Mouse (Mus musculus) neural tube, embryonic 10.5 days (tissue): ENCODE data around the gene Tlcd1.

ENCODE experiments used
- DNase-seq: peaks from one replicate; pipeline ENCODE4 v3.0.0-alpha.2; 2017; ENCODE audit warnings: low spot score; ENCODE audit errors: extremely low spot score

Tlcd1 gene

DNA sequence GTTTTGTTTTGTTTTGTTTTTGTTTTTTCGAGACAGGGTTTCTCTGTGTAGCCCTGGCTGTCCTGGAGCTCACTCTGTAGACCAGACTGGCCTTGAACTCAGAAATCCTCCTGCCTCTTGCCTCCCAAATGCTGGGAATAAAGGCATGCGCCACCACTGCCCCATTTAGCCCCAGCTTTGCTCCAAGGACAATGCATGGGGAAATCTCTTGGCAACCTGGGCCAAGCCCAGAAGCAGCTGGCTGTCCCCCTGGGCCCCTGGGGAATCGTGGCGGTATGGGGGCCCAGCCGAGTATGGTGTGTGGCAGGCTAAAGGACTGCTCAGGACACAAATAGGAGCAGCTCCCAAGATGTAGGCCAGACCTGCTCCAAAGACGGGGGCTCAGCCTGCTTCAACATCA lies 27.8 kb downstream of the Tlcd1 start:
- DNase-seq: no peak

DNA sequence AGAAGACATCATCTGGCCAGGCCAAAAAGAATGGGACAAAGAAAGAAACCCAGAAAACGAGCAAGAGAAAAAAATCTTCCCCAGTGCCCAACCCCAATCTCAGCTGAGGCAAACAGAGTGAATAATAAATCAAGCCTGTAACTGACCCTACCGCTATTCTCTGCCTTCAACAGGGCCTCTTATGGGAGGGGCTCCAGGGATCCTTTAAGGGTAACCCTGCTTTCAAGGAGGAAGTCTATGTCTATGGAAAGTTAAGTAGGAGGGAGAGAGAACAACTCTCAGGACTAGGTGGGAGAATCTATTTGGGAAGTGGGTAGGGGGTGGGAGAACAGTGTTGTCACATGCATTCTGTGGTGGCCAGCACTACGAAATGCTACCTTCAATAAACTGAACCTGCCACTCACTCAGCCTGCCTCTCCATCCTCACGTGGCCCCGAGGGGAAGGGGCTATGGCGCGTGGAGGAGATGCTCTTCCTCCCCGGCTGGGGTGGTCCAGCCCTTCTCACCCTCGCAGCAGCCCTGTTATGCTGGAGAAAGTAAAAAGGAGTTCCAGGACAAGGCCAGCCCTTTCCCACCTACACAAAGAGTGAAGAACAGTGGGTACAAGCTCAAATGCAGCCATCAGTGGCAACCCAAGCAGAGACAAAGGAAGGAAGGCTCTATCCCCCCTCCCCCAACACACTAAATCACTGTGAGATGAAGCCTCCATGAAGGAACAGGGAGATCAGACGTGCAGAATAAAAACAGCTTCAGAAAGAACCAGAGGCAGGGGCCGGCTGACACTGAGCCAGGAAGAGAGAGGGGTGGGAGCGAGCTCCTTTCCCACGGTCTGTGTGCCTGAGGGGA lies 29.1 kb downstream of the Tlcd1 start:
- DNase-seq: peak; percentile 48

GRCm38 (mm10) chr11:78207190-78207589 lies 30.7 kb downstream of the Tlcd1 start:
- DNase-seq: no peak

DNA sequence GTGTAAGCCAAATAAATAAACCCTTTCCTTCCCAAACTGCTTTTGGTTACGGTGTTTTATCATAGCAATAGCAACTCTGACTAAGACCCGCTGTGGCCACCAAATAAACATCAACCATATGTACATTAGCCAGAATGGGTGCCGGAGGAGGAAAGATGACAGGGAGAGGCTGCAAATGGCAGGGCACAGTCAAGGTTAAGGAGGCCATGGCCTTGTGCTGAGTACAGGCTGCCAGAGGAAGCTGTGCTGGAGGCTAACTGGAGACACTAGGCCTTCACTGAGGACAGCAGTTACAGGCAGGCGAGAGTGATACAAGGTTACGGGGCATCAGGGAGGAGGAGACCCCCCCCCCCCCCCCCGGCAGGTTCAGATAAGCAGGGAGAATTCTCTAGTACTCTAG lies 33.4 kb downstream of the Tlcd1 start:
- no peak for DNase-seq

DNA sequence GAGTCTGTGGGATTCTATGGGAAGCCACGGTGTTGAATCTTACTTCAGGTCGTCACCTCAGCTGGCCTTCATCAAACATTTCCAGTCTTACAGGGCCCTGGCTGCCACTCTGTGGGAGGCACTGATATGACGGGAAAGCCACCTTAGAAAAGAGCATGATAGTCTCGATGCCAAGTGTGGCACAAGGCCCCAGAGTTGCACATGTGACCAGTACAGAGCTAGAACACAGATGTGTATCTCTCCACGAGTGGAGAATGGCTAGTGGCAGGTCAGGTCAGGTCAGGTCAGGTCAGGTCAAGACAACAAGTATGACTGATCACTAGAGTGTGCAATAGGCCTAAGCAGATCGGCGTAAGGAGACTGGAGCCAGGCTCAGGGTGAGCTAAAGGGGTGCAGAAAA lies 34.1 kb downstream of the Tlcd1 start:
- no peak for DNase-seq

- no peak for DNase-seq
Observed at GRCm38 (mm10) chr11:78211513-78211912, 35.0 kb downstream of the Tlcd1 start.

DNA sequence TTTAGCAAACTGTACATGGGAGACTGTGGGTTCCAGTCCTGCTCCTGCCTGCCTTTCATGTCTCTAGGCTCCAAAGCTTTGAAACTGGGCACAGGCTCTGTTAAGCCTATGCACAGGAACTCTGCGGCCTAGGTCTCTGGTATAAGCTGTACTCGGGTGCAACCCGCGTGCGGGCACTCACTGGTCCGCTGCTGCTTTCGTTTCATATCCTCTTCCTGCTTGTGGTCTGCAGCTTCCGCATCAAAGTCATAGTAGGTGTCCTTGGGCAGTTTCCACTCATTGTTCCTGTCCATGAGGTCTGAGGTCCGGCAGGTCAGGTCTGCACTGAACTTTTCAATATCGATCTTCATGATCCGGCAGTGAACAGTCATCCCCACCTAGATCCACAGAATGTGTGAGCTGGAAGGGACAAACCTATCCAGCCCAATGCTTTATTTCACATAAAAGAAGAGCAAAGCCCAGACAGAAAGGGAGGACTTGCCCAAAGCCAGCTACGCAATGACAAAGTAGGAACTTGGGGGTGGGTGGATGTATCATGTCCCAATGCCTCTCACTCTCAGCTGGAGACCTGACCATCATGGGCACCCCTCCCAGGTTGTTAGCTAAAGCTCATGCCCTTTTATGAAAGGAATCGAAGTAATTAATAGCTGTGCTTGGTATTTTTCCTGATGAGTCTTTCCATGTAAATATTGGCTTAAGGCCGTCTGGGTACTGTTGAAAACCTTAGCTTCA lies 36.7 kb downstream of the Tlcd1 start:
- DNase-seq: no peak

DNA sequence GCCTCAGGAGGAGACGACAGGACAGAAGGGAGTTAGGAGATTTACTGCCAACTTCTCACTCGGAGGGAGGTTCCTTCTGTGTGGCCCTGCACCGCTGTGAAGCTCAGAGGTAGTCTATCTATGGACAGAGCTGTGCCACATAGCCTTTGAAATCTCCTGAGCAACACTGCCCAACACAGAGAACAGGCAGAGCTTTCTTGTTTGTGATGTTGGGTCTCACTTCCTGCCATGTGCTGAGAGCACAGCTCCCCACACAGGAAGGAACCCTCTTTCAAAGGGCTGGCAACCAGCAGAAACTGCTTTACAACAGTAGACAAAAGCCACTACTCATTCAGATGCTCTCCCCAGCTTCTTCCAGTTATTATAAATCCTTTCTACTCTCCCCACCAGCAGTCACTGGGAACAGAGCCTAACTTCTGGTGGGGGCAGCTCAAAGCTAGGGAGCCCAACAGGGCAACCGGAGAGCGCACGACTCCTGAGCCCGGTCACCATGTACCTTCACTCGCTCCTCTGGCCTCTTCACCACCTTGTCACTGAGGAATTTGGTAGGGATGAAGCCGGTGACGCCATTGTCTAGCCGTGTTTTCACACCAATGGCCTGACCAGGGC lies 39.3 kb downstream of the Tlcd1 start:
- no peak for DNase-seq

DNA sequence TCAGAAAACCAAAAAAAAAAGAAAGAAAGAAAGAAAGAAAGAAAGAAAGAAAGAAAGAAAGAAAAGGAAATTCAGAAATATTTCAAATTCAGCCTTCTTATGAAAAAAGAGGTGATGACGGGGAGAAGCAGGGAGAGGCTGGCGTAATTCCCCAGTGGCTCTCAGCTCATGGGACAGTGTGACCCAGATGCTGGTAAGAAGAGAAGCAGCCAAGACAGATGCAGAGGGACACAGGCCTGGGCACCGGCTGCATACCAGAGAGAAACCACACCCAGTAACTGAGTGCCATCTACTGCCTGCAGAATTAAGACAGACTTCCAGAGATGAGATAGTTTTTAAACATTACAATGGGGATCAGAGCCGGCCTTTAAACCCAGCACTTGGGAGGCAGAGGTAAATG lies 47.1 kb downstream of the Tlcd1 start:
- DNase-seq: no peak
